Mouse (Mus musculus) adipose tissue, adult 10 weeks (tissue): ENCODE measurements around the gene Prom1. TPM values are rescaled to one million over a fixed set of nuclear protein-coding genes. Genes with fewer than 3 reads are reported as not detected.

Source experiments
- polyA plus RNA-seq: library from polyadenylated mRNA; stranded (reverse); fragments of 350-450 nt; fragmentation: Illumina TruSeq; extraction: RNeasy Lipid Tissue Mini Kit (QIAGEN cat#74804); gene quantifications from one replicate; pipeline ENCODE4 v1.2.3, GENCODE M21; 2014; ENCODE audit warnings: low read depth, low replicate concordance

The Prom1 gene
- 294 TPM for polyA plus RNA-seq

DNA sequence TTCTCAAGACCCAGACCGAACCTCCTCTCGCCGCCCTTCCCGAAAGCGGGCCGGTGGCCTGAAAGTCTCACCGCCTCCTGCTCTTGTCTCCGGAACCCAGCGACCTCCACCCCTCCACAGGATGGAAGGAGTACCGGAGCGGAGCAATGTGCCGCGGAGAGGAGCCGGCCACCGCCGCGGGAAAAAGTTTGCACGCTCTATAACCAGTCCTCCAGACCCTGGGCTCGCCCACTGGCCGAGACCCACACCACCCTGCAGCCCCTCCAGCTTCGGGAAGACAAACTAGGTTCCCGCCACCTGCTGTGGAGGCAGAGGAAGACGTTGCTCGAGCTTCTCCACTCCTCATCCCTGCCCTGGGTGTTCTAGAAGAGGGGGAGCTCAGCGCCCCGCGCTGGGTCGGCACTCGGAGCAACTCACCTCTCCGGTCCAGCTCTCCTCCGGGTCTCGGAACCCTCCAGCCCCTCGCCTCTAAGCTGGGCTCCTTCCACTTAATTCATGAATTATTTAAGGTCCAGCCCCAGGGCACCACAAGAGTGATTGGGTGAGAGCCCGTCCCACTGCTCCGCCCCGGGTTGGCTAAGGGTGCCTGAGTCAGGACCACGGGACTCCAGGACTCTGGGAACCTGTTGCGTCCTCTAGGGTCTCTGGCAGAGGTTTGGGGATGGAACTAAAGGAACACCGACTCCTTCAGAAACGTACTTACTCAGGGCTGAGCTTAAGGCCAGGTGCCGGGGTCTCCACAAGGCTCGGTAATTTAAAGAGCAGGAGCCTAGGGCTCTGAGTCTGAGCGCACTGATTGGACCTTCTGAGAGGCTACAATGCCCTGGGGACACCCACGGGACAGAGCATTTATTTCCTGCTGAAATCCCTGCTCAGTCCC lies at the start of gene Prom1:
Gene Prom1, minus strand, starts transcription at position 802 of the 880 bp plus-strand sequence.

GRCm38 (mm10) chr5:43981620-43982019 lies 120.2 kb downstream of the Prom1 start, which contains the start of gene Fgfbp1:
Fgfbp1 (minus strand) TSS chr5:43981779.

Other genes with a start within 250 kb of the Prom1 start
- gene Cd38, start 233.5 kb downstream of the Prom1 start, polyA plus RNA-seq: 10.5 TPM
- not detected for gene Gm7879, start 188.9 kb downstream of the Prom1 start, polyA plus RNA-seq
- gene Fgfbp1, start 120.3 kb downstream of the Prom1 start, polyA plus RNA-seq: 0.73 TPM
- 35.8 TPM for gene Tapt1, start 124.6 kb upstream of the Prom1 start, polyA plus RNA-seq